In genomic region chr11:85312818-85313217, GRCm38 (mm10) we compare ENCODE assay signal across 8 mouse cellular contexts. TPM values are rescaled to one million over a fixed set of nuclear protein-coding genes. Genes with fewer than 3 reads are reported as not detected.
A peak's percentile ranks its signal among the peaks of the same experiment; 100 is the strongest.
DNase-seq lines count a peak whose midpoint lies in the region; ATAC-seq and TF ChIP-seq lines count a peak whose summit lies in the region.

No protein-coding gene starts in this region.

- H3K4me2 ChIP-seq in forebrain, embryonic 11.5 days (ENCODE audit: low read depth, low read length, severe bottlenecking), result peak overlapping the region; percentile 49
- peak overlapping the region; percentile 76 for H3K4me2 ChIP-seq in heart, postnatal 0 days (ENCODE audit: low read depth, low read length)
- H3K4me2 ChIP-seq in liver, embryonic 15.5 days, result peak overlapping the region; percentile 85

- H3K9me3 ChIP-seq in forebrain, embryonic 11.5 days (ENCODE audit: control insufficient read depth, low read length), result no peaks in the 10 kb centered on the region
- H3K9me3 ChIP-seq in heart, postnatal 0 days (replicated peaks; ENCODE audit: control insufficient read depth, low read length), result no peaks in the 10 kb centered on the region
- no peaks in the 10 kb centered on the region for H3K9me3 ChIP-seq in liver, embryonic 15.5 days (replicated peaks)

- TF ChIP-seq CTCF in heart, postnatal 0 days (IDR thresholded peaks at IDR 0.05; ENCODE audit: low read depth), result no peak

- no peak overlapping the region for H3K27ac ChIP-seq in forebrain, embryonic 11.5 days (ENCODE audit: low read depth, low read length)
- H3K27ac ChIP-seq in heart, postnatal 0 days (ENCODE audit: low read depth), result peak overlapping the region; percentile 95
- peak overlapping the region; percentile 96; the same call in 1 of the 2 replicates for H3K27ac ChIP-seq in liver, embryonic 15.5 days (replicated peaks)

- no peaks in the 10 kb centered on the region; the same call in 1 of the 2 replicates for H3K36me3 ChIP-seq in forebrain, embryonic 11.5 days (ENCODE audit: control insufficient read depth, insufficient read depth, low read length)
- H3K36me3 ChIP-seq in heart, postnatal 0 days (replicated peaks; ENCODE audit: control insufficient read depth, insufficient read depth, low read length), result peaks cover 3% of the 10 kb centered on the region; the same call in 1 of the 2 replicates
- H3K36me3 ChIP-seq in liver, embryonic 15.5 days (replicated peaks), result peaks cover 29% of the 10 kb centered on the region

- no peak for ATAC-seq in forebrain, embryonic 11.5 days (replicated peaks; ENCODE audit: low FRiP score)
- ATAC-seq in heart, postnatal 0 days (ENCODE audit: insufficient read depth, low read depth), result no peak
- no peak for ATAC-seq in liver, embryonic 15.5 days (ENCODE audit: insufficient read depth)

- TF ChIP-seq EP300 in heart, postnatal 0 days (IDR thresholded peaks at IDR 0.05; ENCODE audit: low read depth), result no peak

- peak overlapping the region; percentile 96; the same call in 1 of the 2 replicates for H3K9ac ChIP-seq in forebrain, embryonic 11.5 days (ENCODE audit: low read length)
- peak overlapping the region; percentile 92; the same call in 1 of the 2 replicates for H3K9ac ChIP-seq in heart, postnatal 0 days (replicated peaks; ENCODE audit: low read depth, low read length)
- peak overlapping the region; percentile 97 for H3K9ac ChIP-seq in liver, embryonic 15.5 days

- peaks cover 4% of the 10 kb centered on the region for H3K4me1 ChIP-seq in forebrain, embryonic 11.5 days (replicated peaks; ENCODE audit: control insufficient read depth, insufficient read depth, low read length)
- peaks cover 13% of the 10 kb centered on the region; the same call in 1 of the 2 replicates for H3K4me1 ChIP-seq in heart, postnatal 0 days (ENCODE audit: control insufficient read depth, insufficient read depth)
- peaks cover 30% of the 10 kb centered on the region for H3K4me1 ChIP-seq in liver, embryonic 15.5 days (replicated peaks)

- WGBS in forebrain, embryonic 11.5 days, result 51% methylated on average over 2 of the region's 2 CpGs
- WGBS in heart, postnatal 0 days, result 20% methylated on average over 2 of the region's 2 CpGs
- WGBS in liver, embryonic 15.5 days (ENCODE audit: insufficient replicate concordance), result 29% methylated on average over 2 of the region's 2 CpGs

- no peaks in the 10 kb centered on the region for H3K27me3 ChIP-seq in forebrain, embryonic 11.5 days (ENCODE audit: control insufficient read depth, insufficient read depth, low read length)
- H3K27me3 ChIP-seq in heart, postnatal 0 days (ENCODE audit: control insufficient read depth, insufficient read depth, low read length), result no peaks in the 10 kb centered on the region
- no peaks in the 10 kb centered on the region for H3K27me3 ChIP-seq in liver, embryonic 15.5 days

- DNase-seq in 416B (ENCODE audit: low read depth), result peak; percentile 89
- peak; percentile 82 for DNase-seq in adrenal gland, postnatal 10 days
- no peak for DNase-seq in forebrain, embryonic 11.5 days (ENCODE audit: low spot score)
- DNase-seq in heart, postnatal 0 days (ENCODE audit: low spot score), result peak; percentile 59
- DNase-seq in kidney, postnatal 25 days, result peak; percentile 74 to 75
- DNase-seq in retina, embryonic 14.5 days (ENCODE audit: low spot score), result peak; percentile 73
- DNase-seq in thymus, postnatal 25 days, result no peak

- H3K4me3 ChIP-seq in forebrain, embryonic 11.5 days (ENCODE audit: low read depth, low read length), result peak overlapping the region; percentile 96
- peak overlapping the region; percentile 93 for H3K4me3 ChIP-seq in heart, postnatal 0 days (ENCODE audit: low read depth, low read length)
- H3K4me3 ChIP-seq in liver, embryonic 15.5 days (replicated peaks), result peak overlapping the region; percentile 99

RNA-seq across cellular contexts. Expression of gene Ppm1d, which starts 1.8 kb away (rescaled TPM):
- 10 to 100 TPM; 14.9 to 17.6 TPM for total RNA-seq in adrenal gland, postnatal 10 days (2021)
- 29.6 and 30.4 TPM in 2 replicates for polyA plus RNA-seq in forebrain, embryonic 11.5 days (2014; fragmentation: Nextera tagmentation; extraction: Ambion mirVana)
- 17.3 and 18.4 TPM in 2 replicates for total RNA-seq in heart, postnatal 0 days (2014; rRNA removed; ENCODE audit: low replicate concordance)
- polyA plus RNA-seq in heart, postnatal 0 days (2015; fragmentation: Nextera tagmentation; extraction: Ambion mirVana), result 8.2 and 8.8 TPM in 2 replicates
- polyA plus RNA-seq in liver, embryonic 15.5 days (2015; fragmentation: Nextera tagmentation; extraction: Ambion mirVana), result 21.1 and 21.3 TPM in 2 replicates

RNA-seq across cellular contexts. Expression of gene Bcas3, which starts 40.1 kb away (rescaled TPM):
- 10 to 100 TPM; 33.5 to 40.0 TPM for total RNA-seq in adrenal gland, postnatal 10 days (2021)
- polyA plus RNA-seq in forebrain, embryonic 11.5 days (2014; fragmentation: Nextera tagmentation; extraction: Ambion mirVana), result 17.3 and 17.9 TPM in 2 replicates
- 31.0 and 37.4 TPM in 2 replicates for total RNA-seq in heart, postnatal 0 days (2014; rRNA removed; ENCODE audit: low replicate concordance)
- polyA plus RNA-seq in heart, postnatal 0 days (2015; fragmentation: Nextera tagmentation; extraction: Ambion mirVana), result 18.5 and 20.1 TPM in 2 replicates
- 18.1 and 19.8 TPM in 2 replicates for polyA plus RNA-seq in liver, embryonic 15.5 days (2015; fragmentation: Nextera tagmentation; extraction: Ambion mirVana)

Comparison
In these comparisons a context has a peak if more than half of its experiments do, and no peak if none do; other contexts are left out.
1. DNase-seq: peak in 416B (single experiment), adrenal gland, postnatal 10 days (single experiment), heart, postnatal 0 days (single experiment), kidney, postnatal 25 days (2 of 2) and retina, embryonic 14.5 days (single experiment); none in forebrain, embryonic 11.5 days (single experiment) and thymus, postnatal 25 days (single experiment).
2. Peak in every context shown above with its lines, with median percentiles within 50 percentile points of each other: H3K4me2 ChIP-seq, H3K4me3 ChIP-seq and H3K9ac ChIP-seq.